18 mouse cellular contexts compared by ENCODE assay signal in the genomic region with DNA sequence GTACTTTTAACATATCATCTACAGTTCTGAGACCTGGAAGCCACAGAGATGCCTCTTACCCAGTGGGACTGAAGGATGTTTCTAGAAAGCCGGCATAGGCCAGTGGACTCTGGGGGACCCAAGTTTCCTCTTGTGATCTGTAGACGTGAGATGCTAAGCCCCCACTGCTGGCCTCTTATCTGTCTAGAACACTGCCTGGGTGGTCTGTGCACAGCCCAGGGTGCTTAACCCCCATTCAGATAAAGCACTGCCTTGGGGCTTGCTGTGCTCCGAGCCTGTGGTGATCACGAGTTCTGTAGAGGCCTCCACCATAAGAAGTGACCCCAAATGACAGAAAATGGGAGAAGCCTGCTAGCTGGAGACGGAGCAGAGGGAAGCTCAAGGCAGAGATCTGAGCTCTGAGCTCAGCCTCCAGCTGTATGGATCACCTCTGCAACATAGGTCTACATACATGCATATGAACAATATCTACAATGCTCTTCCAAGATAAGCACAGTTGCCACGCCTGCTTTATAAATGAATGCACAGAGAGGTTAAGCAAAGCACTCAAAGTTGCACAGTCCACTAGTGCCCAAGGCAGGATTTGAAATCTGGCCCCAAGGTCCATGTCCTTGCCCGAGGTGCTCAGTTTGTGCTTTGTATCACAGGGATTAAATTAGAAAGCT.
DNase-seq lines count a peak whose midpoint lies in the region; ATAC-seq and TF ChIP-seq lines count a peak whose summit lies in the region.
"Had no signal": no experiment of that assay in that cellular context is flagged by ENCODE, and none has a peak within 500 bp of the region (broad histone marks: within the 10 kb centered on the region; RNA-seq: fewer than 3 reads in every experiment).

No protein-coding gene starts in this region.

- no peak for ATAC-seq in forebrain, postnatal 0 days
- no peak for ATAC-seq in forebrain, embryonic 11.5 days (replicated peaks; ENCODE audit: low FRiP score)
- no peak for ATAC-seq in midbrain, embryonic 11.5 days (ENCODE audit: low FRiP score)
- ATAC-seq in liver, embryonic 15.5 days (ENCODE audit: insufficient read depth): peak; percentile 88
- ATAC-seq: intestine, embryonic 16.5 days; midbrain, embryonic 13.5 days had no signal

- 57% methylated on average over 7 of the region's 7 CpGs for WGBS in forebrain, postnatal 0 days
- WGBS in forebrain, embryonic 11.5 days: 72% methylated on average over 7 of the region's 7 CpGs
- WGBS in midbrain, embryonic 10.5 days: 75% methylated on average over 7 of the region's 7 CpGs
- 64% methylated on average over 7 of the region's 7 CpGs for WGBS in midbrain, embryonic 11.5 days
- WGBS in limb, embryonic 10.5 days: 74% methylated on average over 7 of the region's 7 CpGs
- WGBS in liver, embryonic 15.5 days (ENCODE audit: insufficient replicate concordance): 23% methylated on average over 7 of the region's 7 CpGs

- H3K4me3 ChIP-seq in forebrain, postnatal 0 days (ENCODE audit: low read depth, low read length): no peak overlapping the region
- no peak overlapping the region for H3K4me3 ChIP-seq in forebrain, embryonic 11.5 days (ENCODE audit: low read depth, low read length)
- H3K4me3 ChIP-seq in midbrain, embryonic 10.5 days: no peak overlapping the region
- no peak overlapping the region for H3K4me3 ChIP-seq in midbrain, embryonic 11.5 days (ENCODE audit: low read depth, low read length)
- no peak overlapping the region for H3K4me3 ChIP-seq in limb, embryonic 10.5 days
- H3K4me3 ChIP-seq in liver, embryonic 15.5 days (replicated peaks): 0 out of 2 replicates have a peak overlapping the region, but pooled peaks have one; percentile 4
- H3K4me3 ChIP-seq: heart, embryonic 13.5 days; limb, embryonic 13.5 days; midbrain, embryonic 13.5 days had no signal

- no peaks in the 10 kb centered on the region for H3K36me3 ChIP-seq in forebrain, postnatal 0 days (ENCODE audit: insufficient read depth)
- H3K36me3 ChIP-seq in forebrain, embryonic 11.5 days (ENCODE audit: control insufficient read depth, insufficient read depth, low read length): no peaks in the 10 kb centered on the region
- H3K36me3 ChIP-seq in midbrain, embryonic 10.5 days: no peaks in the 10 kb centered on the region
- H3K36me3 ChIP-seq in midbrain, embryonic 11.5 days (ENCODE audit: control insufficient read depth, insufficient read depth, low read length): no peaks in the 10 kb centered on the region
- H3K36me3 ChIP-seq in limb, embryonic 10.5 days: no peaks in the 10 kb centered on the region
- H3K36me3 ChIP-seq in liver, embryonic 15.5 days (replicated peaks): no peaks in the 10 kb centered on the region
- H3K36me3 ChIP-seq: heart, embryonic 13.5 days; limb, embryonic 13.5 days; midbrain, embryonic 13.5 days had no signal

- H3K27ac ChIP-seq in forebrain, postnatal 0 days (ENCODE audit: low read depth, low read length): 0 out of 2 replicates have a peak overlapping the region, but pooled peaks have one; percentile 1
- H3K27ac ChIP-seq in forebrain, embryonic 11.5 days (ENCODE audit: low read depth, low read length): no peak overlapping the region
- peak overlapping the region; percentile 63; the same call in 1 of the 2 replicates for H3K27ac ChIP-seq in midbrain, embryonic 10.5 days (replicated peaks)
- no peak overlapping the region for H3K27ac ChIP-seq in midbrain, embryonic 11.5 days (ENCODE audit: low read depth, low read length)
- peak overlapping the region; percentile 71; the same call in 1 of the 2 replicates for H3K27ac ChIP-seq in limb, embryonic 10.5 days
- peak overlapping the region; percentile 56 for H3K27ac ChIP-seq in liver, embryonic 15.5 days (replicated peaks)
- H3K27ac ChIP-seq: limb, embryonic 13.5 days; midbrain, embryonic 13.5 days had no signal

- peaks cover 6% of the 10 kb centered on the region; the same call in 1 of the 2 replicates for H3K9me3 ChIP-seq in forebrain, postnatal 0 days (ENCODE audit: low read length)
- H3K9me3 ChIP-seq in forebrain, embryonic 11.5 days (ENCODE audit: control insufficient read depth, low read length): no peaks in the 10 kb centered on the region; the same call in 1 of the 2 replicates
- H3K9me3 ChIP-seq in midbrain, embryonic 10.5 days (replicated peaks): no peaks in the 10 kb centered on the region
- no peaks in the 10 kb centered on the region for H3K9me3 ChIP-seq in midbrain, embryonic 11.5 days (ENCODE audit: control insufficient read depth, low read length)
- no peaks in the 10 kb centered on the region for H3K9me3 ChIP-seq in limb, embryonic 10.5 days (replicated peaks)
- no peaks in the 10 kb centered on the region for H3K9me3 ChIP-seq in liver, embryonic 15.5 days (replicated peaks)
- H3K9me3 ChIP-seq: midbrain, embryonic 13.5 days had no signal

- TF ChIP-seq CTCF in forebrain, postnatal 0 days (IDR thresholded peaks at IDR 0.05; ENCODE audit: low read depth): no peak

- H3K4me2 ChIP-seq in forebrain, postnatal 0 days (ENCODE audit: low read depth): no peak overlapping the region
- no peak overlapping the region for H3K4me2 ChIP-seq in forebrain, embryonic 11.5 days (ENCODE audit: low read depth, low read length, severe bottlenecking)
- H3K4me2 ChIP-seq in midbrain, embryonic 11.5 days: no peak overlapping the region
- H3K4me2 ChIP-seq in liver, embryonic 15.5 days: peak overlapping the region; percentile 57
- H3K4me2 ChIP-seq: heart, embryonic 13.5 days; limb, embryonic 13.5 days; midbrain, embryonic 13.5 days had no signal

- no peaks in the 10 kb centered on the region for H3K4me1 ChIP-seq in forebrain, postnatal 0 days (ENCODE audit: insufficient read depth)
- peaks cover 5% of the 10 kb centered on the region for H3K4me1 ChIP-seq in forebrain, embryonic 11.5 days (replicated peaks; ENCODE audit: control insufficient read depth, insufficient read depth, low read length)
- H3K4me1 ChIP-seq in midbrain, embryonic 10.5 days: peaks cover 20% of the 10 kb centered on the region
- H3K4me1 ChIP-seq in midbrain, embryonic 11.5 days (ENCODE audit: control insufficient read depth, insufficient read depth, low read length): no peaks in the 10 kb centered on the region
- H3K4me1 ChIP-seq in limb, embryonic 10.5 days: peaks cover 62% of the 10 kb centered on the region
- peaks cover 42% of the 10 kb centered on the region for H3K4me1 ChIP-seq in liver, embryonic 15.5 days (replicated peaks)

- no peak for DNase-seq in forebrain, postnatal 0 days
- no peak for DNase-seq in forebrain, embryonic 11.5 days (ENCODE audit: low spot score)
- DNase-seq in midbrain, embryonic 10.5 days (ENCODE audit: low spot score): no peak
- no peak for DNase-seq in midbrain, embryonic 11.5 days (ENCODE audit: low spot score, missing footprints)
- no peak for DNase-seq in limb, embryonic 10.5 days (ENCODE audit: low spot score)
- no peak for DNase-seq in thymus, postnatal 0 days (ENCODE audit: low spot score)
- DNase-seq in thymus, postnatal 36 days: no peak
- DNase-seq: adrenal gland, postnatal 36 days; B cell, adult 2 months; gastrocnemius, postnatal 36 days; heart, postnatal 36 days; right cerebral cortex, postnatal 14 days; thymus, postnatal 4 days had no signal

- no peak overlapping the region for H3K9ac ChIP-seq in forebrain, postnatal 0 days
- H3K9ac ChIP-seq in forebrain, embryonic 11.5 days (ENCODE audit: low read length): no peak overlapping the region
- H3K9ac ChIP-seq in midbrain, embryonic 11.5 days (ENCODE audit: low read length): no peak overlapping the region
- H3K9ac ChIP-seq in liver, embryonic 15.5 days: no peak overlapping the region
- H3K9ac ChIP-seq: heart, embryonic 13.5 days; limb, embryonic 13.5 days; midbrain, embryonic 13.5 days had no signal

- H3K27me3 ChIP-seq in forebrain, postnatal 0 days (ENCODE audit: insufficient read depth, low read length): no peaks in the 10 kb centered on the region
- H3K27me3 ChIP-seq in forebrain, embryonic 11.5 days (ENCODE audit: control insufficient read depth, insufficient read depth, low read length): no peaks in the 10 kb centered on the region
- no peaks in the 10 kb centered on the region for H3K27me3 ChIP-seq in midbrain, embryonic 10.5 days (ENCODE audit: low read depth, poor library complexity, severe bottlenecking)
- no peaks in the 10 kb centered on the region for H3K27me3 ChIP-seq in midbrain, embryonic 11.5 days (ENCODE audit: control insufficient read depth, insufficient read depth, low read length)
- H3K27me3 ChIP-seq in limb, embryonic 10.5 days (ENCODE audit: low read depth, poor library complexity, severe bottlenecking): no peaks in the 10 kb centered on the region
- no peaks in the 10 kb centered on the region for H3K27me3 ChIP-seq in liver, embryonic 15.5 days
- H3K27me3 ChIP-seq: heart, embryonic 13.5 days; limb, embryonic 13.5 days; midbrain, embryonic 13.5 days had no signal

Comparison
In these comparisons a context has a peak if more than half of its experiments do, and no peak if none do; other contexts are left out.
1. H3K27ac ChIP-seq: peak in forebrain, postnatal 0 days (single experiment), midbrain, embryonic 10.5 days (single experiment), limb, embryonic 10.5 days (single experiment) and liver, embryonic 15.5 days (single experiment); none in forebrain, embryonic 11.5 days (single experiment) and midbrain, embryonic 11.5 days (single experiment).